Mouse (Mus musculus) liver, postnatal 0 days (tissue): ENCODE data around the gene M1ap.

Experiments
- CTCF ChIP-seq: sonication (generic); IDR thresholded peaks from 2 replicates; pipeline ENCODE4 v1.5.1; 2016; ENCODE audit warnings: antibody characterized with exemption, low read depth
- EP300 ChIP-seq: IDR thresholded peaks from 2 replicates; pipeline ENCODE4 v1.6.1; 2016; ENCODE audit warnings: antibody characterized with exemption, low read depth, mild to moderate bottlenecking

DNA sequence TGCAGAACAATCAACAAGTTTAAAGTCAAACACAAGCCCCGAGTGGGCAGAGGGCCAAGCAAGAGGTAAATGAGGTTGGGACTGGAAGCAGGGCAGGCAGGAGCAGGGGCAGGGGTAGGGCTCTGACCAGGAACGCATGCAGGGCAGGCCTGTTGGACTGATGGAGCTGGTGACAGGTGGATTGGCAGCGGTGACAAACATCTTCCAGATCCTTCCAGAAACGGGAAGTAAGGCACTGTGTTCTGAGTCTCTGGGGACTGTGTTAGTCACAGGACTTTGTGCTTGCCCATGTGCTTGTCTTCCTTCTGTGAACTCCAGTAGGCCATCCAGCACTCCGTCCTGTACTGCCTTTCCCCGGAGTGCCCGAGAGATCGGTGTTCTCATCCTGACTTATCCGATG, 98.0 kb downstream of the M1ap start:
- no peak for TF ChIP-seq CTCF
- TF ChIP-seq EP300, result no peak
